Mouse (Mus musculus): ENCODE results near the gene Nprl2.

GRCm38 (mm10) chr9:107510384-107511100, 31.5 kb upstream of the Nprl2 start:
- TF ChIP-seq EP300 (IDR thresholded peaks at IDR 0.05; ENCODE audit: low read length) (no peak), RCOR1 (conservative IDR thresholded peaks at IDR 0.05; ENCODE audit: low read depth, low read length) (no peak), MYC (IDR thresholded peaks at IDR 0.05; ENCODE audit: low read depth, low read length) (no peak), JUN (IDR thresholded peaks at IDR 0.05; ENCODE audit: insufficient read depth, low read depth, low read length) (no peak), POLR2A (IDR thresholded peaks at IDR 0.05; ENCODE audit: low read depth, low read length) (no peak)
